Mouse (Mus musculus): ENCODE data around the gene Tfap2a.

Gene Tfap2a

GRCm38 (mm10) chr13:40738196-40738880 is at the start of gene Tfap2a:
Gene Tfap2a, minus strand, starts transcription at chr13:40738376.
- DNase-seq (ENCODE audit: low read depth, low spot score): no peak

- peak; percentile 49 for DNase-seq (ENCODE audit: low read depth, low spot score)
Observed at GRCm38 (mm10) chr13:40784202-40784771, 46.1 kb upstream of the Tfap2a start.

DNA sequence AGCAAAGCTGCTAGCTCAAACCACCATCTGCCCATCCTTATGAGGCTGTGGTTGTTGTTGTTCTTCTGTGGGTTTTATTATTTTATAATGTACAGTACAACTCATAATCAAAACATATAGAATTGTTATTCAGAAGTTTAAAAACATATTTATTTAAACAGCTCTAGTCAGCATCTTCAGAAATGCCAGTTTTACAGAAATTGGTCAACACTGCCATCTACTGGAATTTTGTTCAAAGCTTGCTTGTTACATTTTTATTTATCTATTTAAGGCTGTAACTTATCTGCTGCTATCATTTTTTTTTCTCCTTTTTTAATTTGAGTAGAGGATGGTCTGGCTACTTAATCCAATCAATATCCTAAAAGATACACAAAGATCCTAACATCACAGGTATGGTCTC is 19.8 kb upstream of the Tfap2a start:
- no peak for DNase-seq (ENCODE audit: low read depth, low spot score)

DNA sequence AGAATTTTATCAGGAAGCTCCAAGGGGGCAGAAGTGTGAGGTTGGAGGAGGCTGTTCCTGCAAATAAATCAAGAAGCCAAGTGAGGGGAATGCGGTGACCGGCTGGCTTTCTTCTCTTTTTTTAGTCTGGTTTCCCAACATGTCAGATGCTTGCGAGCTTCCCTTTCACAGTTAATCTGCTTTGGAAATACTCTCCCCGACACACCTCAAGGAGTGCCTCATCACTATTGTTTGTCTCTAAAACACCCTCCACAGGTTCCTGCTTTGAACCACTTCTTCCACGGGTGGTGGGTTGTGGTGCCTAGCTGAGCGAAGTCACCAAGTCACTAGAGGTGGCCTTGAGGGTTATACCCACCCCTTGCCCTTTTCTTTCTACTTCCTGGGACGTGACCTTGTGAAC is 18.2 kb upstream of the Tfap2a start:
- DNase-seq (ENCODE audit: low read depth, low spot score): peak; percentile 42

GRCm38 (mm10) chr13:40754091-40754490 is 15.9 kb upstream of the Tfap2a start:
- no peak for DNase-seq (ENCODE audit: low read depth, low spot score)

- no peak for DNase-seq (ENCODE audit: low read depth, low spot score)
Observed at GRCm38 (mm10) chr13:40751889-40752288, 13.7 kb upstream of the Tfap2a start.

DNA sequence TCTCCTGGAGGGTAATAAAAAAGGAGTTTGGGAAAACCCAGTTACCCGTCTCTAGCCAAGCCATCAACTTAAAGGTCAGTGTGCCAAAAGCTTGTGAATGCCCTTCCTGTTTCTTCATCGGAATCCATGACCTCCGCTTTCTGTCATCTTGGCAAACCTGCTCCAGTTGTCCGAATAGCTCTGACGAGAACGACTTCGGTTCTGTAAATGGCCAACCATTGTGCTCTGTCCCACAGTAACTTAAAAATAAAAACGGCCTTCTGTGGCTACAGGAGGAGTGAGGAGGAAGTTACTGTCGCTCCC is 11.4 kb upstream of the Tfap2a start:
- DNase-seq (ENCODE audit: low read depth, low spot score): no peak

GRCm38 (mm10) chr13:40748785-40749602 is 10.8 kb upstream of the Tfap2a start:
- DNase-seq (ENCODE audit: low read depth, low spot score): peak; percentile 80

DNA sequence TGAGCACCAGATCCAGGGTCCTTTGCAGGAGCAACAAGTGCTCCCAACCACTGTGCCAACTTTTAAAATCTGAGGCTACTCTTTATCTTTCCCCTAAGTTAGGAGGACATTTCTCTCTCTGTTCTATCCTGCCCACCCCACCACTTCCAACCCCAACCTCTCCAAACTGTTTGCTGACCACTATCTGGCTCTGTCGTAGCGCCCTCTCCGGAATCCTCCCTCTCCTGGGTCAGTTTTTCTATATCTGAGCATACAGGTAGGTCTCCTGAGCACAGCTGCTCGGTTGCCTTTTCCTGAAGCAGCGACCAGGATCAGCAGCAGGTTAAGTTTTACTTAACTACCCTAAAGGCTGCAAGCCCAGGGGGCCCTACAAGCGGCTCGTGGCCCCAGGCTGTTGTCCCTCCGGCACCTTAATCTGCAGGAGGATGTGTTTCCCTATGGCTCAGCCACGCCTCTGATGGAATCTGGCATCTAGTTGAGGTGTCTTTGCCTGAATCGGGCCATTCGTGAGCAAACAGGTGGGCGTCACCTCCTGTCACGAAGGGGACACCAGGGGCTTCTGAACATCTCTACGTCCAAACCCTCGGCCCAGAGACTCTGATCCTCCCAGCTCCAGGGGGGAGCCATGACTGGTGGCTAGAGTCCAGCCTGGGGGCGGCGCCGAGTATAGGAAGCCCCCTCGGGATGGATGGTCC is 6.1 kb upstream of the Tfap2a start:
- peak; percentile 59 for DNase-seq (ENCODE audit: low read depth, low spot score)

GRCm38 (mm10) chr13:40743221-40743620 is 5.0 kb upstream of the Tfap2a start:
- no peak for DNase-seq (ENCODE audit: low read depth, low spot score)

DNA sequence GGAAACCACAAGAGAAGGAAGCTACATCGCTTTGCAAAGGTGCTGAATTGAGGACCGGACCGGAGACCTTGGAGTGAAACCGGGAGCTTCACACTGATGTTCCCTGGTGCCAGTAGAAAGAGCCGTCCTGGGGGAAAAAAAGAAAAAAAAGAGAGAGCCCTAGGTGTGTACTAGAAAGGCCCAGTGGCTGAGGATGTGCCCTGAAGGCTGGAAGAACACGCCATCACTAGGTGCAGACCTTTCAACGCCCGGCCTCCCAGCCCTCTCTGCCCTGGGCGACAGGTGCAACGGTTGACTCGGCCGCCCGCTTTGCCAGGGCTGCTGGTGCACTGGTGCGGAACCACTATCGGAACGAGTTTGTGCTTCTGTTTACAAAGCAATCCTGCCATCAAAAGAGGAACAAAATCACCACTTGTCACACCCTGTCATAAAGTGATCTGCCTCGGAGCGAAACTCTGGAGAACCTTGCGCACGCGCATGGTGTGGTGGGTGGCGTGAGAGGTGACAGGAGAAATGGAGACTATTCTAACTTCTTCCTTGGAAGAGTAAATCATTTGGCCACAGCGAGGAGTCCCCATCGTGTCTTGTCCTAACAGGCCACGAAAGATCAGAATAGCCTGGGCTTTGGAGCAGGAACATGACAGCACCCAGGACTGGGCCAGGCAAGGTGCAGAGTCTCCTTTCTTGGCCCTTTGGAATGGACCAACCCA is 3.8 kb upstream of the Tfap2a start:
- no peak for DNase-seq (ENCODE audit: low read depth, low spot score)

DNA sequence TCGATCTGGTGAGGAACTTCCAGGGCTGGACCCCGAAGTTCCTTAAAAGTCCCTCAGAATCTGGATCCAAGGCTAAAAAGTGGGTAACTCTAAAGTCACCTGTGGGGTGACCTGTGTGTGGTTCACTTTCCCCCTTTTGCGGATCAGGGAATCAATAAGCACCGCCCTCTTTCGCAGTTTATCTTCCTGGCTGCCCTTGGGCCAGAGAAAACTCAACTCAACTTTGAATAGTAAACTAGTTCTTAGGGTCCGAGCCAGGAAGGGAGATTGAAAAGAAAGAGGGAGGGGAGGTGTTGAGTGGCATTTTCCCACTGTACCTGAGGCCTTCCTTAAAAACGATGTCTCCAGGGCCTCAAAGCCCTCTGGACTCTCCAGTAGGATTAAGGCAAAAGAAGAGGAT is 3.3 kb upstream of the Tfap2a start:
- no peak for DNase-seq (ENCODE audit: low read depth, low spot score)

DNA sequence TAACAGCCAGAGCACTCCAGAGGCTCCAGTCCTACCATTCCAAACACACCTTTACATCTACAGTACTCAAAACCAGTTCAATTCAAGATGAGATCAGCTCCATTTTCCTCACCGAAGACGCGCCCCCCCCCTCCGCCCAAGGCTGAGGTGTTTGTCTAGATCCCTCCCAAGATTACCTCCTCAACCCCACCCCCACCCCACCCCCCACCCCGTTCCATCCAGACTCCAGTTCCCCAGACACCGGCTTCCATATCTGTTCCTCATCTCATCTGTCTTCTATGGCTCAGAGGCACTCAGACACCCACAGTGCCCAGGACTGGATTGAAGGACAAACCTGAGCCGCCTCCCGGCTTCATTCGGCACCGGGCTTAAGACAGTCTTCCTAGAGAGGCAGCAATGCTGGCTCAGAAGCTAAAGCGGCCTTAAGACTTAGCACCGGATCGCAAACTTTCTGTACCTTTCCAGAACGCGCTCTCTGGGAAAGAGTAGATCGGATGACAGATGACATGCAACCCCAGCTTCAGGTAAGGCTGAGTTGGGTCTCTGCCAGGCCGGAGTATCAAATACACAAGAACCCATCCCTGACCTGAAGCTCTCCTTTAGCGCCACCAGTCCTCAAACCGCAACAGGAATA is 2.7 kb upstream of the Tfap2a start:
- no peak for DNase-seq (ENCODE audit: low read depth, low spot score)

DNA sequence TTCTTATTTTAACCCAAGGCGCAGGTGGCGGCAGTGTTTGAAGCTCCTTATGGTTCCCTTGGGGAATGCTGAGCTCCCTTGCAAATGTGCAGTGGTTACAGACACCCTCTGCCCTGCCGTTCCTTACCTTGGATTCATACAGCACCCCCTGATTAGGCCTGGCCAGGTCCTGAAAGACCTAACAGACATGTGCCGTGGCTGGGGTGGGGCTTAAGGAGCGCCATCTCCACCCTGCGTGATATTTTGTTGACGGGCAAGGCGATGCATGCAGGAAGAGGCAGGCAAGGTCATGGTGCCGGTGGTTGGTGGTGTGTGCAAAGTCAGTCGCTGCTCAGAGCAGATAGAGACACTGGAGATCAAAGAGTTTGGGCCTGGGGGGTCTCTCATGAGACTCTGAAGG is 1.7 kb upstream of the Tfap2a start:
- no peak for DNase-seq (ENCODE audit: low read depth, low spot score)

GRCm38 (mm10) chr13:40739121-40739650 is 1.0 kb upstream of the Tfap2a start:
- no peak for DNase-seq (ENCODE audit: low read depth, low spot score)

- no peak for DNase-seq (ENCODE audit: low read depth, low spot score)
Observed at GRCm38 (mm10) chr13:40737761-40738160, 415 bp downstream of the Tfap2a start.

GRCm38 (mm10) chr13:40737099-40737498 is 1.1 kb downstream of the Tfap2a start:
- no peak for DNase-seq (ENCODE audit: low read depth, low spot score)

DNA sequence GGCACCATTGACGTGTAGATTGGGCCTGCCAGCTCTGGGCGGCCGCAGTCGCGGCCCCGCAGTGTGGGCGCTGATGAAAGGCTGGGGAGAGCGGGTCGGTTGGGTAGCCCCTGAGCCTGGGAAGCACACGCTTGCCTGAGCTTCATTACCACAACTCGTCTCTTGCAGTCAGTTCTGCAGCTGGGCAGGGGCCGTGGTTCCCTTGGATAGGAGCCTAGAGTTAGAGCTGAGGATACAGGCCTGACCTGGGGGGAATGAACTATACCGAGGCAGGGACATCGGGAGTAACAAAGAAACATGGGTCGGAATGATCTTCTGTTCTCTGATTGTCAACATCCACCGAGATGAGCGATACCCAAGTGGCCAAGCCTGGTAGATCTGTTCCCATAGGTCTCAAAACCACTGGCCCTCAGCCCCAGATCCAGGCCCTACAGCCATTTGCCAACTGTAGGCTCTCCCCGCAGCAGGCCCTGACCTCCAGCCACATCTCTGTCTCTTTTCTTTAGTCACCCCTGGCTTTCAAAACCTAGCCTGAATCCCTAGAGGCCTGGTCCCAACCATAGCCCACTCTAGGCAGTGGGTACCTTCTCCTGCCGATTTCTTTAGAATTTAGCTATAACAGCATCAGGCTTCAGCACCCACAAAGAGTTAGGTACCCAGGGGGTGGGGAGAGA is 1.9 kb downstream of the Tfap2a start:
- DNase-seq (ENCODE audit: low read depth, low spot score): peak; percentile 37

- peak; percentile 39 for DNase-seq (ENCODE audit: low read depth, low spot score)
Observed at GRCm38 (mm10) chr13:40735416-40736106, 2.6 kb downstream of the Tfap2a start.
